Mouse (Mus musculus): ENCODE data around the gene Tob1. TPM values are rescaled to one million over a fixed set of nuclear protein-coding genes. Genes with fewer than 3 reads are reported as not detected.

Tob1 gene
- polyA plus RNA-seq, 1 experiment: 21.4 TPM

GRCm38 (mm10) chr11:94253156-94253555 is 41.9 kb downstream of the Tob1 start:
- no peak overlapping the region for H3K27ac ChIP-seq (ENCODE audit: control insufficient read depth, insufficient read depth, low read length)
- 15% methylated on average over 9 of the region's 9 CpGs for WGBS
- H3K4me1 ChIP-seq (replicated peaks; ENCODE audit: control insufficient read depth, insufficient read depth, low read length): peaks cover 10% of the 10 kb centered on the region
- no peak for DNase-seq
- no peaks in the 10 kb centered on the region for H3K36me3 ChIP-seq (ENCODE audit: control insufficient read depth, insufficient read depth, low read length)
- TF ChIP-seq CTCF (IDR thresholded peaks at IDR 0.05; ENCODE audit: borderline replicate concordance, control insufficient read depth, extremely low read depth, insufficient read depth, low read length, poor library complexity) (no peak), POLR2A (IDR thresholded peaks at IDR 0.05; ENCODE audit: control insufficient read depth, extremely low read depth, insufficient read depth, low read length, poor library complexity) (no peak)
- H3K4me3 ChIP-seq (ENCODE audit: control insufficient read depth, insufficient read depth, low read length): no peak overlapping the region
- H3K27me3 ChIP-seq (ENCODE audit: control insufficient read depth, insufficient read depth, low read length): no peaks in the 10 kb centered on the region

- Histone ChIP-seq H3K4me3 (ENCODE audit: control insufficient read depth, insufficient read depth, low read length) (no peak overlapping the region), H3K27me3 (ENCODE audit: control insufficient read depth, insufficient read depth, low read length) (no peaks in the 10 kb centered on the region), H3K4me1 (replicated peaks; ENCODE audit: control insufficient read depth, insufficient read depth, low read length) (peaks cover 10% of the 10 kb centered on the region), H3K36me3 (ENCODE audit: control insufficient read depth, insufficient read depth, low read length) (no peaks in the 10 kb centered on the region), H3K27ac (ENCODE audit: control insufficient read depth, insufficient read depth, low read length) (no peak overlapping the region)
- no peak for DNase-seq
- no peak for TF ChIP-seq POLR2A (IDR thresholded peaks at IDR 0.05; ENCODE audit: control insufficient read depth, extremely low read depth, insufficient read depth, low read length, poor library complexity)
- TF ChIP-seq CTCF (IDR thresholded peaks at IDR 0.05; ENCODE audit: borderline replicate concordance, control insufficient read depth, extremely low read depth, insufficient read depth, low read length, poor library complexity): no peak
- 41% methylated on average over 10 of the region's 10 CpGs for WGBS
Observed at GRCm38 (mm10) chr11:94253691-94254090, 42.4 kb downstream of the Tob1 start.

- WGBS: 97% methylated on average over 5 of the region's 5 CpGs
- Histone ChIP-seq H3K4me3 (ENCODE audit: control insufficient read depth, insufficient read depth, low read length) (no peak overlapping the region), H3K4me1 (replicated peaks; ENCODE audit: control insufficient read depth, insufficient read depth, low read length) (peaks cover 14% of the 10 kb centered on the region), H3K27me3 (ENCODE audit: control insufficient read depth, insufficient read depth, low read length) (no peaks in the 10 kb centered on the region), H3K36me3 (ENCODE audit: control insufficient read depth, insufficient read depth, low read length) (no peaks in the 10 kb centered on the region), H3K27ac (ENCODE audit: control insufficient read depth, insufficient read depth, low read length) (no peak overlapping the region)
- DNase-seq: no peak
- no peak for TF ChIP-seq CTCF (IDR thresholded peaks at IDR 0.05; ENCODE audit: borderline replicate concordance, control insufficient read depth, extremely low read depth, insufficient read depth, low read length, poor library complexity)
- TF ChIP-seq POLR2A (IDR thresholded peaks at IDR 0.05; ENCODE audit: control insufficient read depth, extremely low read depth, insufficient read depth, low read length, poor library complexity): no peak
Observed at GRCm38 (mm10) chr11:94255733-94256132, 44.5 kb downstream of the Tob1 start.

GRCm38 (mm10) chr11:94257987-94258386 is 46.7 kb downstream of the Tob1 start:
- no peaks in the 10 kb centered on the region for H3K27me3 ChIP-seq (ENCODE audit: control insufficient read depth, insufficient read depth, low read length)
- no peak for TF ChIP-seq POLR2A (IDR thresholded peaks at IDR 0.05; ENCODE audit: control insufficient read depth, extremely low read depth, insufficient read depth, low read length, poor library complexity)
- TF ChIP-seq CTCF (IDR thresholded peaks at IDR 0.05; ENCODE audit: borderline replicate concordance, control insufficient read depth, extremely low read depth, insufficient read depth, low read length, poor library complexity): no peak
- 96% methylated on average over 14 of the region's 14 CpGs for WGBS
- no peak overlapping the region for H3K4me3 ChIP-seq (ENCODE audit: control insufficient read depth, insufficient read depth, low read length)
- no peak for DNase-seq
- no peaks in the 10 kb centered on the region for H3K36me3 ChIP-seq (ENCODE audit: control insufficient read depth, insufficient read depth, low read length)
- H3K27ac ChIP-seq (ENCODE audit: control insufficient read depth, insufficient read depth, low read length): no peak overlapping the region
- H3K4me1 ChIP-seq (replicated peaks; ENCODE audit: control insufficient read depth, insufficient read depth, low read length): peaks cover 9% of the 10 kb centered on the region

GRCm38 (mm10) chr11:94259814-94260213 is 48.6 kb downstream of the Tob1 start:
- Histone ChIP-seq H3K4me1 (replicated peaks; ENCODE audit: control insufficient read depth, insufficient read depth, low read length) (peaks cover 3% of the 10 kb centered on the region; the same call in 1 of the 2 replicates), H3K4me3 (ENCODE audit: control insufficient read depth, insufficient read depth, low read length) (no peak overlapping the region), H3K36me3 (ENCODE audit: control insufficient read depth, insufficient read depth, low read length) (no peaks in the 10 kb centered on the region), H3K27me3 (ENCODE audit: control insufficient read depth, insufficient read depth, low read length) (no peaks in the 10 kb centered on the region), H3K27ac (ENCODE audit: control insufficient read depth, insufficient read depth, low read length) (no peak overlapping the region)
- DNase-seq: no peak
- TF ChIP-seq POLR2A (IDR thresholded peaks at IDR 0.05; ENCODE audit: control insufficient read depth, extremely low read depth, insufficient read depth, low read length, poor library complexity): no peak
- TF ChIP-seq CTCF (IDR thresholded peaks at IDR 0.05; ENCODE audit: borderline replicate concordance, control insufficient read depth, extremely low read depth, insufficient read depth, low read length, poor library complexity): no peak
- WGBS: 5% methylated on average over 4 of the region's 4 CpGs

- Histone ChIP-seq H3K27ac (ENCODE audit: control insufficient read depth, insufficient read depth, low read length) (no peak overlapping the region), H3K4me3 (ENCODE audit: control insufficient read depth, insufficient read depth, low read length) (no peak overlapping the region), H3K36me3 (ENCODE audit: control insufficient read depth, insufficient read depth, low read length) (no peaks in the 10 kb centered on the region), H3K4me1 (replicated peaks; ENCODE audit: control insufficient read depth, insufficient read depth, low read length) (peaks cover 8% of the 10 kb centered on the region; the same call in 1 of the 2 replicates), H3K27me3 (ENCODE audit: control insufficient read depth, insufficient read depth, low read length) (no peaks in the 10 kb centered on the region)
- DNase-seq: no peak
- TF ChIP-seq CTCF (IDR thresholded peaks at IDR 0.05; ENCODE audit: borderline replicate concordance, control insufficient read depth, extremely low read depth, insufficient read depth, low read length, poor library complexity) (no peak), POLR2A (IDR thresholded peaks at IDR 0.05; ENCODE audit: control insufficient read depth, extremely low read depth, insufficient read depth, low read length, poor library complexity) (no peak)
- 65% methylated on average over 6 of the region's 6 CpGs for WGBS
Observed at GRCm38 (mm10) chr11:94261585-94262370, 50.5 kb downstream of the Tob1 start.

Other genes starting within 250 kb of the Tob1 start
- 8.1 and 16.1 TPM in 2 replicates for gene Gm20390, start 243.2 kb upstream of the Tob1 start, polyA plus RNA-seq (2012; rRNA removed)
- 188 and 217 TPM in 2 replicates for gene Nme1, start 242.9 kb upstream of the Tob1 start, polyA plus RNA-seq (2012; rRNA removed)
- gene Spag9, start 215.4 kb upstream of the Tob1 start, polyA plus RNA-seq (2012; rRNA removed): 22.0 and 32.6 TPM in 2 replicates
- gene Wfikkn2, start 34.6 kb downstream of the Tob1 start, polyA plus RNA-seq (2012; rRNA removed): 28.2 and 34.4 TPM in 2 replicates
- not detected in 2 replicates for gene Gm21885, start 70.4 kb downstream of the Tob1 start, polyA plus RNA-seq (2012; rRNA removed)
- gene Luc7l3, start 110.5 kb downstream of the Tob1 start, polyA plus RNA-seq (2012; rRNA removed): 20.7 and 26.4 TPM in 2 replicates
- gene Ankrd40, start 116.5 kb downstream of the Tob1 start, polyA plus RNA-seq (2012; rRNA removed): 117 and 120 TPM in 2 replicates
- 21.5 and 28.4 TPM in 2 replicates for gene Abcc3, start 181.5 kb downstream of the Tob1 start, polyA plus RNA-seq (2012; rRNA removed)